Mouse (Mus musculus): ENCODE data around the gene Olfr1183. TPM values are rescaled to one million over a fixed set of nuclear protein-coding genes. Genes with fewer than 3 reads are reported as not detected.

Olfr1183 gene
- polyA plus RNA-seq, 1 experiment from 2014 or later, result not detected

Other genes with a start within 250 kb of the Olfr1183 start
- not detected in 2 replicates for gene Olfr1170, start 226.5 kb upstream of the Olfr1183 start, polyA plus RNA-seq (2015; fragmentation: Nextera tagmentation; extraction: Ambion mirVana)
- gene Olfr1173, start 175.0 kb upstream of the Olfr1183 start, polyA plus RNA-seq (2015; fragmentation: Nextera tagmentation; extraction: Ambion mirVana), result not detected in 2 replicates
- gene Olfr1174-ps, start 139.7 kb upstream of the Olfr1183 start, polyA plus RNA-seq (2015; fragmentation: Nextera tagmentation; extraction: Ambion mirVana), result 0.11 TPM in 1 of 2 replicates, not detected in the other
- not detected in 2 replicates for gene Olfr1175-ps, start 127.7 kb upstream of the Olfr1183 start, polyA plus RNA-seq (2015; fragmentation: Nextera tagmentation; extraction: Ambion mirVana)
- not detected in 2 replicates for gene Olfr1176, start 118.1 kb upstream of the Olfr1183 start, polyA plus RNA-seq (2015; fragmentation: Nextera tagmentation; extraction: Ambion mirVana)
- not detected in 2 replicates for gene Olfr1177-ps, start 108.4 kb upstream of the Olfr1183 start, polyA plus RNA-seq (2015; fragmentation: Nextera tagmentation; extraction: Ambion mirVana)
- not detected in 2 replicates for gene Olfr1178, start 67.8 kb upstream of the Olfr1183 start, polyA plus RNA-seq (2015; fragmentation: Nextera tagmentation; extraction: Ambion mirVana)
- gene Olfr1179, start 48.4 kb upstream of the Olfr1183 start, polyA plus RNA-seq (2015; fragmentation: Nextera tagmentation; extraction: Ambion mirVana), result not detected in 2 replicates
- not detected in 2 replicates for gene Olfr1180, start 35.7 kb upstream of the Olfr1183 start, polyA plus RNA-seq (2015; fragmentation: Nextera tagmentation; extraction: Ambion mirVana)
- not detected in 2 replicates for gene Olfr1181, start 28.7 kb upstream of the Olfr1183 start, polyA plus RNA-seq (2015; fragmentation: Nextera tagmentation; extraction: Ambion mirVana)
- gene Gm13757, start 5.7 kb upstream of the Olfr1183 start, polyA plus RNA-seq (2015; fragmentation: Nextera tagmentation; extraction: Ambion mirVana), result not detected in 2 replicates
- not detected in 2 replicates for gene Olfr1184, start 28.7 kb downstream of the Olfr1183 start, polyA plus RNA-seq (2015; fragmentation: Nextera tagmentation; extraction: Ambion mirVana)
- gene Olfr1185-ps1, start 38.5 kb downstream of the Olfr1183 start, polyA plus RNA-seq (2015; fragmentation: Nextera tagmentation; extraction: Ambion mirVana), result not detected in 2 replicates
- gene Olfr1186, start 63.7 kb downstream of the Olfr1183 start, polyA plus RNA-seq (2015; fragmentation: Nextera tagmentation; extraction: Ambion mirVana), result not detected in 2 replicates
- gene Olfr1188, start 102.1 kb downstream of the Olfr1183 start, polyA plus RNA-seq (2015; fragmentation: Nextera tagmentation; extraction: Ambion mirVana), result not detected in 2 replicates
- not detected in 2 replicates for gene Olfr1189, start 131.6 kb downstream of the Olfr1183 start, polyA plus RNA-seq (2015; fragmentation: Nextera tagmentation; extraction: Ambion mirVana)
- not detected in 2 replicates for gene Olfr1191-ps1, start 185.7 kb downstream of the Olfr1183 start, polyA plus RNA-seq (2015; fragmentation: Nextera tagmentation; extraction: Ambion mirVana)
- gene Olfr1192-ps1, start 193.6 kb downstream of the Olfr1183 start, polyA plus RNA-seq (2015; fragmentation: Nextera tagmentation; extraction: Ambion mirVana), result not detected in 2 replicates
- not detected in 2 replicates for gene Olfr1193, start 220.8 kb downstream of the Olfr1183 start, polyA plus RNA-seq (2015; fragmentation: Nextera tagmentation; extraction: Ambion mirVana)
- not detected in 2 replicates for gene Olfr1195, start 234.3 kb downstream of the Olfr1183 start, polyA plus RNA-seq (2015; fragmentation: Nextera tagmentation; extraction: Ambion mirVana)
- not detected in 2 replicates for gene Olfr1196, start 249.7 kb downstream of the Olfr1183 start, polyA plus RNA-seq (2015; fragmentation: Nextera tagmentation; extraction: Ambion mirVana)

Measured in intestine, embryonic 16.5 days (tissue).